Mouse (Mus musculus) liver, postnatal 0 days (tissue): Measurements from ENCODE around the gene Bcar3.

Source experiments
- CTCF ChIP-seq: sonication (generic); IDR thresholded peaks from 2 replicates; pipeline ENCODE4 v1.5.1; 2016; ENCODE audit warnings: antibody characterized with exemption, low read depth
- EP300 ChIP-seq: IDR thresholded peaks from 2 replicates; pipeline ENCODE4 v1.6.1; 2016; ENCODE audit warnings: antibody characterized with exemption, low read depth, mild to moderate bottlenecking

DNA sequence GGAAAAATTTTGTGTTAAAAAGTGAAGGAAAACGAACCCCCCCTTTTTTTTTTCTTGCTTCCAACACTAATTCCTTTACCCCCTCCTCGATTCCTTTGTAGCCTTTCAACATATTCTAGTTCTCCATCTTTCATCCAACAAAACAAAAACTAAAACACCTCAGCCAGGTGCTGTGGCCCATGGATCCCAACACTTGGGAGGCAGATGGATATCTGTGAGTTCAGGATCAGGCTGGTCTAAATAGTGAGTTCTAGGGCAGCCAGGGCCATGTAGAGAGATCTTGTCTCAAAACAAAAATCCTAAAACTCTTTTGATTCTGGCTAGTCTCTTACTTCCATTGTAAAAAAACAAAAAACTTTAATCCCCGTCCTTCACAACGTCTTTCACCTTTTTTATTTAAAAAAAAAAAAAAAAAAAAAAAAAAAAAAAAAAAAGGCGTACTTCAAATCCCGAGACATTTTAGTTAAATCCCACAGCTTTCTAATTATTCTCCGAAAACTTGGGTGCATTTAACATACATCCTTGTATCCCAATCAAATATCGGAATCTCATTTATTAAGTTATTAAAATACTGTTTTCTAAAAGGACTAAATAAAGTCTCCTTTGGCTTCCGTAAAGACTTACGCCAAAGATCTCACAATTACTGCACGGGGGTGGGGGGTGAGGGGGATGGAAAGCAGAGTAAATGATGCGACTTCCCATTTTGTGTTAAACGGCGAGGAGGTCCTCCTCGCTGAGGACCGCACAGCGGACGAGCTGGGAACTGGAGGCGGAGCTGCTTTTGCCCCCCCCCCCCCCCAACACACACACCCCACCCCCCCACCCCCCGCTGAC, 20.3 kb upstream of the Bcar3 start:
- TF ChIP-seq CTCF (peak; percentile 13; the same call in 1 of the 2 replicates), EP300 (no peak)
